Mouse (Mus musculus) embryo, embryonic 9.5 days (tissue): ENCODE results near the gene Vmn1r169.
"Not testable (repeated sequence)": the region's sequence is repeated elsewhere in the genome, so short reads cannot be mapped to it uniquely, and the experiment has no call there.

ENCODE experiments used
- DNase-seq: peaks from one replicate; pipeline ENCODE4 v3.0.0-alpha.2; 2017; ENCODE audit errors: extremely low spot score

Vmn1r169 gene

GRCm38 (mm10) chr7:23575226-23575625 lies at the start of gene Vmn1r169:
Gene Vmn1r169 (plus strand): TSS chr7:23575526.
- DNase-seq, result not testable (repeated sequence)

GRCm38 (mm10) chr7:23539432-23539831 lies 35.9 kb upstream of the Vmn1r169 start, which contains the start of gene Vmn1r168:
Gene Vmn1r168 (plus strand): TSS chr7:23539732.
- DNase-seq, result not testable (repeated sequence)

- not testable (repeated sequence) for DNase-seq
These were observed 30.5 kb downstream of the Vmn1r169 start, which contains the start of gene Vmn1r170 for GRCm38 (mm10) chr7:23605875-23606274. Gene Vmn1r170 (plus strand): TSS chr7:23606175.
